Mouse (Mus musculus) thymus, adult 2 months (tissue): ENCODE measurements around the gene 1600002K03Rik.
A peak's percentile ranks its signal among the peaks of the same experiment; 100 is the strongest.

Experiments
- CTCF ChIP-seq: fragments of 200-500 bp; IDR thresholded peaks from 2 replicates; pipeline ENCODE4 v1.5.1; 2012; ENCODE audit warnings: mild to moderate bottlenecking, control low read depth, low read length, moderate library complexity, borderline replicate concordance; ENCODE audit not compliant: control insufficient read depth, poor library complexity, insufficient read depth; ENCODE audit errors: extremely low read depth
- POLR2A ChIP-seq: fragments of 200-500 bp; IDR thresholded peaks from 2 replicates; pipeline ENCODE4 v1.6.1; 2012; ENCODE audit warnings: mild to moderate bottlenecking, low read length, control low read depth, moderate library complexity; ENCODE audit not compliant: control insufficient read depth, poor library complexity, insufficient read depth; ENCODE audit errors: extremely low read depth

DNA sequence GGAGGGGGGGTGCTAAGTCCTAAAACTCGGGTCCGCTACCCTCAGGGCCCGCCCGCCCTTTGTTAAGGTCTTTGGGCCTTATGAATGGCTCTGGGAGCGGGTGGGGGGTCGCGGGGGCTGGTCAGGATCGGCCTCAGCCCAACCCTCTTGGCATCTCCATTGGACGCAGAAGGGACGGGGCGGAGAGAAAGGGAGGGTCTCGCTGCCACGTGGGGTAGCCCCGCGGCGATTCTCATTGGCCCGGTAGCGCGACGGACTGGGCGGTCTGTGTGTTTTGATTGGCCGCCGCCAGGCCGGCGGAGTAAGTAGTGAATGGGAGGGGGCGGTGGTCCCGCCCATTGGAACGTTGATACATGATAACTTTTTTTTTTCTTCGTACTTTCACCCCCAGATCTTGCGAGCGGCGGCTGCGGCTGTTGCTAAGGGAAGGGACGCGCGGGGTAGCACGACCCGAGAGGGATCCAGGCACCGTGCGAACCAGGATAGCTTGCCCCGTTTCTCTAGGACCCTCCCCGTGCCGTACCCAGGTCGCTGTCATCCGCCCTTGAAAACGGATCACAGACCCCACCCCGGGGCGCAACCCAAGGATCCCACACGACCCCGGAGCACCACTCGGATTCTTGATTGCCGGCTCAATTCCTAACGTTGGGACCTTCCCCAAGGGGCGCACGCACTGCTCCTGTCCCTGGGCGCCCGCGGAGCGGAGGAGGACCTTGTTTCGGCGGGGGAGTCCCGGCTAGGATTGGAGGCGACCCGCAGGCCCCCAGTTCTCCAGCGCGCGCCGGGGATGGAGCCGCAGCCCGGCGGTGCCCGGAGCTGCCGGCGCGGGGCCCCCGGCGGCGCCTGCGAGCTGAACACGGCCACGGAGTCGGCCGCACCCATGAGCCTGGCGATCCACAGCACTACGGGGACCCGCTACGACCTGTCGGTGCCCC, 23.2 kb upstream of the 1600002K03Rik start:
- peak; percentile 86 for TF ChIP-seq POLR2A
- peak; percentile 48; the same call in 1 of the 2 replicates for TF ChIP-seq CTCF
